Mouse (Mus musculus) adrenal gland, adult 2 months (tissue): Measurements from ENCODE around the gene Aqp9. TPM values are rescaled to one million over a fixed set of nuclear protein-coding genes. Genes with fewer than 3 reads are reported as not detected.

Experiments used
- DNase-seq: peaks from one replicate; pipeline ENCODE4 v3.0.0; 2021
- long read RNA-seq: library from polyadenylated mRNA; stranded (forward); transcript quantifications from one replicate; pipeline ENCODE4 v2.0.0, GENCODE M21; 2021
- polyA plus RNA-seq: library from polyadenylated mRNA; depleted of rRNA; stranded (reverse); fragments of >200 nt; gene quantifications from 2 replicates; pipeline ENCODE4 v1.2.3, GENCODE M21; 2012; rRNA removed
- total RNA-seq, 2 experiments: library from RNA; stranded (reverse); gene quantifications; 2 replicates each; pipeline ENCODE4 v1.2.3; 2021

Gene Aqp9
- total RNA-seq (1 to 10 TPM in 1 of 2 experiments, under 1 TPM in 1; 0.28 to 1.1 TPM), polyA plus RNA-seq (0.27 and 0.51 TPM in 2 replicates)
- long read RNA-seq: 0 reads

DNA sequence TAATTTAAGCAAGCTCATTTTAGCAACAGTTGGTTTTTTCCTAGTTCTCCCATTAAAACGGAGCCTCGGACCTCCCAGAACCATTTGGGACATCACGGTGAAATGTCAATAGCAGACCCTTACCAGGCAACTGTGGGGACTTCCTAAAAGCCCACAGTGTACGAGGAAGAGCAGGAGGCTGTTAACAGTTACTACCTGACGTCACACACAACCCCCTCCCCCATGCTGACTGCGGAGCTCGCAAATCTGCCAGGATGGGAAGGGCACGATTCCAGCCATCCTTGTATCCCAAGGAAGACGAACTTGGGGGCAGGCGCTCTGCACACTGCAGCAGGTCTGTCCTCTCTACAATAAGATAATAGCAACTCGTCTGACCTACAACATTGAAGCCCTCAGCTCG, at the start of gene Aqp9:
Gene Aqp9 (minus strand): TSS at position 172 of the 400 bp plus-strand sequence.
- no peak for DNase-seq

DNA sequence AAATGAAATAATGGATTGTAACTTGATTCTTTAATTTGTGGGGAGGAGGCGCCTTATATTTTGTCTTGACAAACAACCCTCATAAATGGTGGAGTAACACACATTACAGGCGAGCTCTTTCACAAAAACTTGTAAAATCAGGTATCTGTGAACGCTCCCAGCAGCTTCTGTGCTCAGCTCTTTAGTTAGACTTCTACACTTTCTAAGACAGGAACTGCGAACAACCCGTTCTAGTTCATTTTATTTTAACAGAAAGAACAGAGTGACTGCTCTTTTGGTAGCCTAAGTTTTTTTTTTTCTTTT, 49.3 kb upstream of the Aqp9 start:
- no peak for DNase-seq

DNA sequence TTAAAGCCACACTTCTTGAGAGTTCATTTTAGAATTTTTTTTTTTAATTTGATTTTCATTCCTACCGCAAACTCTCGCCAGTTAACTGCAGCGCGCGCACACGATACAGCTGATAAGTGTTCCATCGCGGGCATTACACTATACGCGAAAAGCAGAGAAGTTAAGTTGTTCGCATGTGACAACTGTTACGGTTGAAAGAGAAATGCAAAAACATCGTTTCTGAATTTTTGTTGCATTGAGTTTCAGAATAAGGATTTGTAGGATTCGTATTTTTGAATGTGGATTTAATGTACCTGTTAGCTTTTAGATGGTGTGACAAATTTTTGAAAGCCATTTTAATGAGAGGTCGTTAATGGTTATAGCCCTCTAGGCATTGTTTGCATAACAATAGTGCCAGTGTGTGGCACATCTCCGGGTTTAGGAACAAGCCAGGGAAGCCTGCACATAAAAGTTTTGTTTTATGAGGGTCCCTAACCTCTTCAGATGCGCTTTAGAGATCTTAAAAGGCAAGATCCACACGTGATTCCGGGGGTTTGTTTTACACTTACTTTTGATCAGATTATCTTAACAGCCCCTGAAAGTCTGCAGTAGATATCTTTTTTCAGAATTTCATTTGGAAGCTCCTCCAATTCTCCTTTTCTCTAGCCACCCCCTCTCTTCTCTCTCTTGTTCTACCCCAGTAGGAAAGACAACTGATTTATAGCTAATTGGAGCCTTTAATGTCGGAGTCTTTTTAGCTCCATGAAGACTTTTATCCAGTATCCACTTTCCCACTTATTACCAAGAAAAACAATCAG, 48.7 kb upstream of the Aqp9 start:
- peak; percentile 5 for DNase-seq

DNA sequence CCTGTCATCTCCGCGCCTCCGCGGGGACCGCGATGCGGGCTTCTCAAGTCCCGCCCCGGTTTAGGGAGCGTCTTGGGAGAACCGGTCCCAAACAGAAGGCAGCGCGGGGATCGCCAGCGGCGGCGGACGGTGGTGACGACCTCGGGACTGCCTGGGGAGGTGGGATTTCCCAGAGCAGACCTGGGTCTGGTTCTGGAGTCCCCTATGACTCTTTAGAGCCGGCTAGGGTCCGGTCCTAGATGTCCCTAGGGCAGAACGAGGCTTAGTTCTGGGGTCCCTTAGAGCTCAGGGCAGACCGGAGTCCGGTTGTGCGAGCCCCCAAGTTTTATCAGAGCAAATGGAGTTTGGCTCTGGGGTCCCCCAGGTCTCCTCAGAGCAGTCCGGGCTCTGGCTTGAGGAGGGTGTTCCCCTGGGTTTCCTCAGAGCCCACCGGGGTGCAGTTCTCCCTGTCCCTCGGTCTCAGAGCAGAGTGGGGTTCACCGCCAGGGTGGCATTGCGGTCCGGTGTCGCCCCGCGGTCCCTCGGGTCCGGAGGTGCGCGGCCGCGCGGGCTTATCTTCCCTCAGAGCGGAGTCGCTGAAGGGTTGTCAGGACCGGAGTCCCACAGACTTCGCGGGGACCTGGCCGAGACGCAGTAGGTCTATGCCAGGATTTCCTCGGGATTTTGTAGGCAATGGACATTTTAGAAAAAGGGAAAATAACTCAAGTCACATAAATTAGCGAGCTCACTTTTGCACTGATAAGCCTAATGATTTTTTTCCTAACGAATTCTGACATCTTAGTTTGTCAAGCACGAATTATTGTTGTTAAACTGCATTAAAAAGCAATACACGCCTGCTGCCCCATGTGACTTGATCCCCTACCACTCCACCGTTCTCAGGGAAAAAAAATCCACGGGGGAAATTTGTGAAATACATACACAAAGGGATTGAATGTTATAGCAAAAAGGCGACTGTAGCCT, 47.8 kb upstream of the Aqp9 start:
- DNase-seq: peak; percentile 60

DNA sequence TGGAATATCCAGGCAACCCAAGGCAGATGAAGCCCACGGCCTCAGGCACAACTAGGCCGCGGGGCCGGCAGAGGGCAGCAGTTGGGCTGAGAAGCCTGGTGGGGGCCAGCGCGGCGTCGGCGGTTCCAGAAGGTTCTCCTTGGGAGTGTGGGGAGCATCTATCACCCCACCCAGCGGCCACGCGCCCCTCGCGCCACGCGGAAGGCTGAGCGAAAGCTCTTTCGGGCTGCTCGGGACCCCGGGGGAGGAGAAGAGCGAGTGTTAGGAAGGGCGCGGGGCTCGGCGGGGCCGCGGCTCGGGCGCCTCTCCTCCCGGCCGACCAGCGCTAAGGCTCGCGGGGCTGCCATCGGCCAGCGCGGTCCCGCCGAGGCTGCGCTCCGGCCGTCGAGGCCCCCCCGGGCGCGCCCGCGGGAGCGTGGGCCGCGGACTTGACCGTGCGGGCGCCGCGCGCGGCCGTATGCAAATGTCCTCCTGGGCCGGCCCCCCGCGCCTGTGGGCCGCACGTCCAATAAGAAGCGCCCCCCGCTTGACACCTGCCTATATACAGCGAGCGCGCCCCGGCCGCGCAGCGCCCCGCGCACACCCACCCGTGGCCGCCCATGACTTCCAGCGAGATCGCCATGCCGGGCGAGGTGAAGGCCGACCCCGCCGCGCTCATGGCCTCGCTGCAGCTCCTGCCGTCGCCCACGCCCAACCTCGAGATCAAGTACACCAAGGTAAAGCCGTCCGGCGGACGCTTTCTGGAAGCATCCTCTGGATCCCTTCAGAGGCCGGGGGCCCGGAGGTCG, 47.0 kb upstream of the Aqp9 start, which contains the start of gene Aldh1a2:
Gene Aldh1a2 (plus strand): TSS at position 542 of the 788 bp plus-strand sequence.
- peak; percentile 90 for DNase-seq

DNA sequence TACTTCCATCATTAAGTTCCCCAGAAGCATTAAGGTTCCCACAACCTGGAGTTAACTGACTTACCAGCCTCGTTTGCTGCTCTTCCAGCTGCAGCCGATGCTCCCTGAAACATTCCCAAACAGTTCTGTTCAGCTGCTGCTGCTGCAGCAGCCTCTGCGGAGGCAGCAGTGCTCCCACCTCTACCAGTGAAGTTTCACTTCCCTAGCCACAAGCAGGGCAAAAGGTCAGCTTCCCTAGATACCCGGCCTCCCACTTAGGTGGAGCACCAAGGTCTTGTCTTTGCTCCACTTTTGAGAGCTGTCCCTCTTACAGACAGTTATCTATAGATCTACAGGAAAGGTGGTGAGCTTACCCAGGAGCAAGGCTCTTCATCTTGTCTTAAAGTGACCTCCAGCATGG, 45.2 kb upstream of the Aqp9 start:
- no peak for DNase-seq

DNA sequence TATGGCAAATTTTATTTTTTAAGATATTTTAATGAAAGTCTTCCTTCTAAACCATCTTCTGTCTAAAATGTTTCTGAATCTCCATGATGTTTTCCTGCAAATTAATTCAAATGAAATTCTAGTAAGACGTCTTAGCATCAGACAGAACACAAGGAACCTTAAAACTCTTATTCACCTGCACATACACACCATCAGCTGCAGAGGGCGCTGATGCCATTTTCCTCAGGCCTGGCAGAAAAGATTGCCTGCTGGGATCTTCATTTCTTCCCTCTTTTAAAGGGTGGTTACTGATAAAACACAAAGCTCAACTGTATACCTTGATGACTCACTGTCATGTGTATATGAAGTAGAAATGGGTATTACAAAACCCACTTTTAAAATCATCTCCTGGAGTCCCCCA, 42.4 kb upstream of the Aqp9 start:
- DNase-seq: no peak

DNA sequence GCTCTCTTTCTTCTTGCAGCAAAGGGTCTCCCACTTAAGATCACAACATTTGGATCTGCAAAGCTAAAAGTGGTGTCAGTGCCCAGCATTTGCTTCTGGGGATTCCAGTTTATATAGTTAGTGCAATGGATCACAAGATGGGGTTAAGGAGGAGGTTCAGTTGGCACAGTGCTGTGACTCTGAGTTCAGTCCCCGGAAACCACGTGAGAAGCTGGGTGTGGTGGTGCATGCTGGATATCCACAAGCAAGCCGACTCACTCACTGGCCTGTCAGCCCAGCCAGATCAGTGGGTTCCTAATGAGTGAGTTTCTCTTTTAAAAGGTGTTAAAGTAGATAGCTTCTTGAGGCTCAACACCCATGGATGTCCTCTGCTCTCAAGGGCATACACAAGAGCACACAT, 40.8 kb upstream of the Aqp9 start:
- DNase-seq: no peak

DNA sequence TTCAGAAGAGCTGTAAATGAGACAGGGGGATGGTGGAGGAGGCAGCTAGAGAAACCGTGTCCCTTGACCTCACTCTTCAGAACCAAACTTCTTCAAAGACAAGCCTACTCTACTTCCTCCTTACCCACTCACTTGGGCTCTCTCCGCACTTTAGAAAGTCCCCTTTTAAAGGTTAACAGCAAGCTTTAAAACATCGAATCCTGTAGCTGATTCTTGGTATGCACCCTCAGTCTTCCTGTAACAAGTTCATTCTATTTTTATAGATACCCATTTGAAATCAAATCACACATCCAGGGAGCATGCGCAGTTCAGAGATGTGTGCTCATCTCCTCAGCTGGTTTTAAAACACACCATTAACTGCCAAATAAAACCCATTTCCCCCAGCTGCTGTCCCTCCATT, 33.8 kb upstream of the Aqp9 start:
- no peak for DNase-seq

DNA sequence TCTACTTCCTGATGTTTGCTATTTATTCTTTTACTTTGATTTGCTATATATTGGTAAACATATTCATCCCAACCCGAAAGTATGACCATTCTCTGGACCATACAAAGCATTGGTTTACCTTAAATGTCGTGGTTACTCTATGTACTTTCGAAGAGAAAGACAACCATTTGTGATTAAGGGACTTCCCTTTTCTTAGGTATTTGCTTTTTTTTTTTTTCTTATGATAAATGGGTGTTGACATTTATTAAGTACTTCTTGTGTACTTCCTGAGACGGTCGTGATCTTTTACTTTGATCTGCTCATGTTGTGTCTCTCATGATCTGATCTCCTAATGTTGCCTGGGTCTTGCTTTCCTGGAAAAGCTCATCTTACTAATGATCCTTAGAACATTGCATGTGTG, 30.3 kb upstream of the Aqp9 start:
- no peak for DNase-seq

DNA sequence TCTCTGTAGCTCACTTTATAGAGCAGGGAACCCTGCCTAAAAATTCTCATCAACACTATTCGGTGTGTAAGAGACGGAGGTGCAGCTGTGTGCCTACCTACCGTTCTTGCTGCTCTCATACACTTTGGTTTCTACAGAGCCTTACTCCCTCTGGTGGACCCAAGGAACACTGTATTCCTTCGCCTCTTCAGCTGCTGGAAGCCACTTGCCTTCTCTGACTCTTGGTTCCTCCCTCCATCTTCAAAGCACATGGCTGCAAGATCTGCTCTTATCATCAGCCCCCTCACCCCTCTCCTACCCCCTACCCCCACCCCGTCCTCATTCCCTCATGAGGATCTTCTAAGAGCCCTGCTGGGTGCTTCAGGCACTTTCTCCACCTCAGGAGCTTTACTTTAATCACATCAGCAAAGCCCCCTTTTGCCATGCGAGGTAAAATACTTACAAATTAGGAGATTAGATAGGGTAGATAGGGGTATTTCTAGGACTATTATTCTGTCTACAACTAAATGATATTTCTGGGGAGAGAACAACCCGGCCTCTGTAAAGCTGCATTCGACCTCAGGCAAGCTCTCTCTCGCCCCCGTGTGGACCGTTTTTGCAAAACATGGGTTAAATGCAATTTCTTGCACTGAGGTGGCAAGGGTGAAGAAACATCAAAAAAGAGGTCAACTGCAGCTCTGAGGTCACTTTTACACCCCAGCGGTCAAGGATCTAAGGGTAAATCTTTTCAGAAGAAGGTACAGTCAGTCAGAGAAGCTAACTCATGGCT, 20.3 kb upstream of the Aqp9 start:
- DNase-seq: peak; percentile 63

DNA sequence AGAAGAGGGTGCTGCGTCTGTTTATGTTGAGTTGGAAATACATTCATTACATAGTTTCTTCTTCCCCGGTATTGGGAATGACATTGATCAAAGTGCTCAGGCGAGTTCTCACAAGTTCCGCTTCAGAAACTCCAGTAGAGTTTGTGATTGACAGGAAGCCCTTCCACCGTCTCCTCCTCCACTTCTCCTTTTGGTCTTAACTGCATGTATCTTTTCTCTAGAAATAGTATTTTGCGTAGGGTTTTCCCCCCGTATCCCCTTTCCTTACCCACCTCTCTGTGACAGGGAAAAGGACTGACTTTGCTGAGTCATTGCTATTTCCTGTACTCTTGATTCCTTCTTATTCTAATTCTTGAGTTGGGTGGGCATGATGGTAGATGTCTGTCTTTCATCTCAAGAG, 18.9 kb upstream of the Aqp9 start:
- DNase-seq: no peak

DNA sequence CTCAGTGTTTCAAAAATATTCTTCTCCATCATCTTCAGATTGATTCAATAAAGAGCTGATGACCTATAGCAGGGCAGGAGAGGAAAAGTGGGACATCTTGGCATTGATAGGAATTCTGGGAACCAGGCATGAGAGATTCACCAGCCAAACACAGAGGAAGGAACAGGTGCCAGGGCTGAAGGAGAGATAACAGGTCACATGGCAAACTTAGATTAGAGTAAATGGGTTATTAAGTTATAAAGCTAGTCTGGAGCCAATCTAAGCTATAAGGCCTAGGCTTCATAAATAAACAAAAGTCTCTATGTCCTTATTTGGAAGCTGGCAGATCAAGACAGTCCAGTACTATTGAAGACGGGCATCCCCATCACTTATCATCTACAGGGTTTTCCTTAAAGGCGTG, 17.3 kb upstream of the Aqp9 start:
- no peak for DNase-seq

DNA sequence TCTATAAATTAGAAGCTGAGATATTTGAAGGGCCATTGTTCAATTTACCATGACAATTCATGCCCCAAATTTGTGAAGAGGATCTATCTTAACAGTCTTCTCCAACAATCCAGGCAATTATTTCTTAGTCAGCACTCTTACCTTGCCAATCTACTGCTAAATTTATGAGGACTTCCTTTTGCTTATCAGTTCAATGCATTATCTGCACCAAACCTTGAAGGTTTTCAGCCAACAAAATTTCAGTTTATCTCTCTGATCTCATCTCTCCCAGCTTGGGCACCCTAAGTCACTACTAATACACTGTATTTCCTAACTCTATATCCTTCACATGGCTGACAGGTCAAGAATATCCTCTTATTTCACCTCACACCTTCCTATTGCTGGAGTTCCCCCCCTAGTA, 16.8 kb upstream of the Aqp9 start:
- no peak for DNase-seq

DNA sequence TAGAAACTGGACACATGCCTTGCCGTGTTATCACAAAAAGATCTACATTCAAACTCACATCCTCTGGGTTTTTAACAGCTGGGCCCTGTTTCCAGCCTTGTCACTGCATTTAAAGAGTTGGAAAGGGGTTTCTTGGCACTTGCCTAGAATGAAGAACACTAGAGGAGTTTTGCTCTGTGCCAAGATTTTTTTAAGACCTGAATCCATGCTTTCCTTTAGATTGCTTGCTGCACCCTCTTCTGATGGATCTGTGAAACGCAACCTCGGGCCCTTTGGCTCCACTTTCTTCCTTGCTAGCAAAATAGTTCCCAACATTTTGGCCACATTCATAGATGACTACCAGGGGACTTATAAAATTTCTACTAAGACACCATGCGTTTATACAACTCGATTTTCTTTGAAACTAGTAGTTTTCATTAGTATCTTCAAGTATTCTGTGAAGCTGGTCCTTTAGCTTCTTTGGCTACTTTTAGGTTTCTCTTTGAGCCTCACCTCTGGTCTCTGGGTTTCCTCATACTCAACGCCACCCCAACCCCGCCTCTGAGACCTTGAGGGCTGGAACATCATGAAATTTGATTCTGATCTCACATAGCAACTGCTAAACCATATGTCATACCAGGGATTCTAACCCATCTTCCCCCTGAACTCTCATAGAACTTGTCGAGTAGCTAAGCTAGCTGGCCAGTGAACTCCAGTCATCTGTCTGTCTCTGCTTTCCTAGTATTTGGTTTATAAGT, 11.7 kb upstream of the Aqp9 start:
- no peak for DNase-seq

DNA sequence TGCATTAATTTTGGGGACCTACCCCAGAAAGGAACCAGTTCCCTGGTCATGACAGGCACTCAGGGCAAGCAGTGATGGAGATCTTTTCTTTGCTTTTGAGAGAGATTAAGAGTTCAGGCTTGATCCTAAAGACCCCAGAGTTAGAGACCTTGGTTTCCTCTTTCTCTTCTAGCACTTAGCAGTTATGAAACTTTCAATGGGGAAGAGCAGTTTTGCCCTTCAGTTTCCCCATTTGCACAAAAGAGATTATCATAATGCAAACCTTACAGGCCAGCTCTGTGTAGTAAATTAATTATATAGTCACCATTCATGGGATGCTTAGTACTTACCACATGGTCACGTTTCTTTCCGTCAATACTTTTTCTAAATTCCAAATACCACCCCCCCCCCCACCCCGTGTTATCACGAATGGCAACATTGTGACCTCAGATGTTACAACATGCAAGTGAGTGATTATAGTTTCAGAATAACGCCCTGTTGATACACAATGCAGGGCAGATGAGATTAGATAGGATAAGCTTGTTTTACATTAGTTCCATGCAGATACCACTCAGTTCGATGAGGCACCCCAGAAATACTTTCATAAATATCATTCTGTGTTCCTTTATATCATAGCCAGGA, 10.9 kb upstream of the Aqp9 start:
- DNase-seq: no peak

DNA sequence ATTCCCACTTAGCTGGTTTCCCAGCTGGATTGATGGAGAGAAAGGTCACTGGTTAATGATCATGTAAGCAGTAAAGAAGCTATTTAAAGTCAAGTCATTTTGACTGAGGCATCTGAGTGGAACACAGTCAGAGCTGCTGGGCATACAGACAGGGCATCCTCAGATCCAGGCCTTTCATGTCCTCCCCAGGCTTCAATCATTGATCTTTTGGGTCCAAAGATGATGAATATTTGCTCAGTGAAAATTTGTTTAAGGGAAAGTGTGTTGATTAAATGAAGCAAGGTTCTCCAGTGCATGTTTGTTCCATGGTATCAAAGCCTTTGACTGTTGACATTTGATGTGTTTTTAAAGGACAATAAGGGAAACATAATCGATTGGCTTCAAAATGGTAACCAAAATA, 7.2 kb upstream of the Aqp9 start:
- no peak for DNase-seq

DNA sequence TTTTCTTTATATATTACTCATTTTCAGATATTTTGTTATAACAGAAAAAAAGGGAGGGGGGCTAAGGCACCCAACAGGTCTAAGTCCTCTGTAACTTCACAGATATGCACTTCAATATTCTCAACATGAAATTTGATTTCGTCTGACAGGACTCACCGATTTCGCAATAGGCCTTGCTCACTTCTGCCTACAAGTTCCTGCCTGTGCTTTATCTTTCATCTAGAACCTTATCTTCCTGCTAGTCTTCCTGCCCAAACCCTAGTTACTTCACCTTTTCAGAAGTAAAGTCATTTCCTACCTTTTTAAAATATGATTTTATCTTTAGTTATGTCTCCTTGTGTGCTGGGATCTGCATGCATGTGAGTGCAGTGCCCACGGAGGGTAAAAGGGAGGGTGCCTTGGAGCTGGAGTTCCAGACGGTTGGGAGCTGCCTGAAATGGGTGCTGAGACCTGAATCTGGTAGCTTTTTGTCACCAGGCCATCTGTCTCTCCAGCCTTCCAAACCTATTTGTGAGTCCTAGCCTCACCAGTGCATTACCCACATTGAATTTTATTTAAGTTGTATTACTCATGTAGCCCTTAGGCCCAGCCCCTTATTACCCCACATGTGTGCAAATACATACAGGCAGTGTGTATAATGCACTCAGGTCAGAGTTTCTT, 6.0 kb upstream of the Aqp9 start:
- DNase-seq: no peak

DNA sequence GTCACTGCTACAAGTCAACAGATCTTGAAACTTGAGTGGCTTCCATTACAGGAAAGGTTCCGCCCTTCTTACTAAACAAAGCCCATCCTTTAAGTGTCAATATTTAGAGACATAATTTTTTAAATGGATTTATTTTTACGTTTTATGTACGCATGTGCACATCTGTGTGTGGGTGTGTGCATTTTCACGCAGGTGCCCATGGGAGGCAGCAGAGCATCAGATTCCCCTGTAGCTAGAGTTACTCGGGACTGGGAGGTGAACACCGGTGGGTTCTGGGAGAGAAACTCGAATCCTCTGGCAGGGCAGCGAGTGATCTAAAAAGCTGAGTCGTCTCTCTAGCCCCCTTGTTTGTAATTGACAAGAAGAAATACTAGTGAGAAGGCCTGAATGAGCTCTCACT, 5.1 kb upstream of the Aqp9 start:
- no peak for DNase-seq
